Mouse (Mus musculus): ENCODE results near the gene Pds5a. TPM values are rescaled to one million over a fixed set of nuclear protein-coding genes. Genes with fewer than 3 reads are reported as not detected.
"Not testable (repeated sequence)": the region's sequence is repeated elsewhere in the genome, so short reads cannot be mapped to it uniquely, and the experiment has no call there.

Gene Pds5a
- polyA plus RNA-seq, 1 experiment: 327 TPM

DNA sequence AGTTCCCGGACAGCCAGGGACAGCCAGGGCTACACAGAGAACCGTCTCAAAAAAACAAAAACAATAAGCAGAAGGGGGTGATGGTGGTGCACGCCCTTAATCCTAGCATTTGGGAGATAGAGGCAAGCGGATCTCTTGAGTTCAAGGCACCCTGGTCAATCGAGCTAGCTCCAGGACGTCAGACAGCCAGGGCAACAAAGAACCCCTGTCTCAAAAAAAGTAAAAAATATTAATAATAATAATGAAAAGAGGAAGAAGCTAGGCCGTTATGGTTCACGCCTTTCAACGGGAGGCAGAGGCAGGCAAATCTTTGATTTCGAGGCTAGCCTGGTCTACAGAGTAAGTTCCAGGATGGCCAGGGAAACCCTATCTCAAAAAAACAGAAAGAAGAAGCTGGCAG is 1.1 kb upstream of the Pds5a start:
- H3K27ac ChIP-seq (ENCODE audit: insufficient read depth, low read length): peak overlapping the region; percentile 96

DNA sequence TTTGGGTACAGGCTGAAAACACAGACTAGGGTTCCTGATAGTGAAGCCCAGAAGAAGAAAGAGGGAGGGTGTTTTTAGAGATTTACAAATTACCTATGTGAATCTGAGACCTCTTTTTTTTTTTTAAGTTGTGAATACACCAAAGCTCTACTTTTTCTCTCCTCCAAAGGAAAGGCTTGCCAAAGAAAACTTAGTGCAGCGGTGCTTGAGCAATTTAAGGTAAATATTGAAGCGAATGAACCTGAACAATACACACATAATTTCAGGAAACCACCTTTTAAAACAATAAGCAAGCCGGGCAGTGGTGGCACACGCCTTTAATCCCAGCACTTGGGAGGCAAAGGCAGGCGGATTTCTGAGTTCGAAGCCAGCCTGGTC is 675 bp upstream of the Pds5a start:
- no peaks in the 10 kb centered on the region for H3K9me3 ChIP-seq (replicated peaks; ENCODE audit: control insufficient read depth, insufficient read depth, low read length, poor library complexity, severe bottlenecking)
- peak overlapping the region; percentile 96 for H3K27ac ChIP-seq (ENCODE audit: insufficient read depth, low read length)
- H3K27me3 ChIP-seq (ENCODE audit: control insufficient read depth, insufficient read depth, low read length, poor library complexity, severe bottlenecking): no peaks in the 10 kb centered on the region
- H3K4me3 ChIP-seq (ENCODE audit: low read depth, low read length): peak overlapping the region; percentile 92
- peaks cover 12% of the 10 kb centered on the region for H3K36me3 ChIP-seq (ENCODE audit: control insufficient read depth, insufficient read depth, low read length, poor library complexity, severe bottlenecking)
- H3K9ac ChIP-seq (ENCODE audit: low read depth, poor library complexity, severe bottlenecking): peak overlapping the region; percentile 98
- peaks cover 1% of the 10 kb centered on the region for H3K4me1 ChIP-seq (ENCODE audit: control insufficient read depth, insufficient read depth, low read length)
- TF ChIP-seq POLR2A (IDR thresholded peaks at IDR 0.05; ENCODE audit: insufficient read depth, low read length): no peak
- no peak for TF ChIP-seq CTCF (IDR thresholded peaks at IDR 0.05; ENCODE audit: low read depth, low read length)
- TF ChIP-seq EP300 (IDR thresholded peaks at IDR 0.05; ENCODE audit: insufficient read depth, low read depth, low read length): no peak

More for the DNA sequence above, 1.1 kb upstream of the Pds5a start:
- no peaks in the 10 kb centered on the region for H3K9me3 ChIP-seq (replicated peaks; ENCODE audit: control insufficient read depth, insufficient read depth, low read length, poor library complexity, severe bottlenecking)
- peaks cover 10% of the 10 kb centered on the region; the same call in 1 of the 2 replicates for H3K36me3 ChIP-seq (ENCODE audit: control insufficient read depth, insufficient read depth, low read length, poor library complexity, severe bottlenecking)
- H3K4me1 ChIP-seq (ENCODE audit: control insufficient read depth, insufficient read depth, low read length): peaks cover 1% of the 10 kb centered on the region
- H3K27me3 ChIP-seq (ENCODE audit: control insufficient read depth, insufficient read depth, low read length, poor library complexity, severe bottlenecking): no peaks in the 10 kb centered on the region
- TF ChIP-seq POLR2A (IDR thresholded peaks at IDR 0.05; ENCODE audit: insufficient read depth, low read length) (no peak), CTCF (IDR thresholded peaks at IDR 0.05; ENCODE audit: low read depth, low read length) (no peak), EP300 (IDR thresholded peaks at IDR 0.05; ENCODE audit: insufficient read depth, low read depth, low read length) (no peak)
- H3K9ac ChIP-seq (ENCODE audit: low read depth, poor library complexity, severe bottlenecking): peak overlapping the region; percentile 98
- H3K4me3 ChIP-seq (ENCODE audit: low read depth, low read length): peak overlapping the region; percentile 92

DNA sequence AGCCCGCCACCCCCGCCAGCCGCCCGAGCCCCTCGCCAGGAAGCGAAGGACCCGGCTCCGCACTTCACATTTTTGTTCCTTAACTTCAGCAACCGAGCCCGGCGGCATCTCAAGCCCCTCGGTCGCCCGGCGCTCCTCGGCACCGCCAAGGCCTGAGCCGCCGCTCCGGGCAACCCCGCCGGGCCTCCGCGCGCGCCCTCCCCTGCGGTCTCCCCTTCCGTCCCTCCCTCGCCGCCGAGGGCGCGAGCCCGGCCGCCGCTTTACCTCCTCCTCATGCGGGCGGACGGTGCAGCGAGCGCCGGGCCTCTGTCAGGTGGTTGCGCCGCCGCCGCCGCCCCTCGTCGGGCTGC is 612 bp downstream of the Pds5a start:
- no peaks in the 10 kb centered on the region for H3K27me3 ChIP-seq (ENCODE audit: control insufficient read depth, insufficient read depth, low read length, poor library complexity, severe bottlenecking)
- H3K9ac ChIP-seq (ENCODE audit: low read depth, poor library complexity, severe bottlenecking): peak overlapping the region; percentile 98
- H3K4me3 ChIP-seq (ENCODE audit: low read depth, low read length): peak overlapping the region; percentile 81
- H3K9me3 ChIP-seq (replicated peaks; ENCODE audit: control insufficient read depth, insufficient read depth, low read length, poor library complexity, severe bottlenecking): no peaks in the 10 kb centered on the region
- no peak for TF ChIP-seq EP300 (IDR thresholded peaks at IDR 0.05; ENCODE audit: insufficient read depth, low read depth, low read length)
- no peak for TF ChIP-seq CTCF (IDR thresholded peaks at IDR 0.05; ENCODE audit: low read depth, low read length)
- TF ChIP-seq POLR2A (IDR thresholded peaks at IDR 0.05; ENCODE audit: insufficient read depth, low read length): no peak
- H3K27ac ChIP-seq (ENCODE audit: insufficient read depth, low read length): peak overlapping the region; percentile 23; the same call in 1 of the 2 replicates
- H3K4me1 ChIP-seq (ENCODE audit: control insufficient read depth, insufficient read depth, low read length): peaks cover 1% of the 10 kb centered on the region
- H3K36me3 ChIP-seq (ENCODE audit: control insufficient read depth, insufficient read depth, low read length, poor library complexity, severe bottlenecking): peaks cover 16% of the 10 kb centered on the region

- H3K9ac ChIP-seq (ENCODE audit: low read depth, poor library complexity, severe bottlenecking): peak overlapping the region; percentile 98
- no peaks in the 10 kb centered on the region for H3K27me3 ChIP-seq (ENCODE audit: control insufficient read depth, insufficient read depth, low read length, poor library complexity, severe bottlenecking)
- peak overlapping the region; percentile 55 for H3K27ac ChIP-seq (ENCODE audit: insufficient read depth, low read length)
- TF ChIP-seq POLR2A (IDR thresholded peaks at IDR 0.05; ENCODE audit: insufficient read depth, low read length) (no peak), CTCF (IDR thresholded peaks at IDR 0.05; ENCODE audit: low read depth, low read length) (peak; percentile 32)
- H3K36me3 ChIP-seq (ENCODE audit: control insufficient read depth, insufficient read depth, low read length, poor library complexity, severe bottlenecking): peaks cover 21% of the 10 kb centered on the region
- H3K4me3 ChIP-seq (ENCODE audit: low read depth, low read length): peak overlapping the region; percentile 81
- H3K9me3 ChIP-seq (replicated peaks; ENCODE audit: control insufficient read depth, insufficient read depth, low read length, poor library complexity, severe bottlenecking): no peaks in the 10 kb centered on the region
- peaks cover 1% of the 10 kb centered on the region for H3K4me1 ChIP-seq (ENCODE audit: control insufficient read depth, insufficient read depth, low read length)
These were observed 1.1 kb downstream of the Pds5a start for GRCm38 (mm10) chr5:65696821-65697485.

GRCm38 (mm10) chr5:65694076-65694475 is 4.0 kb downstream of the Pds5a start:
- not testable (repeated sequence) for H3K9ac ChIP-seq (ENCODE audit: low read depth, poor library complexity, severe bottlenecking); H3K27me3 ChIP-seq (ENCODE audit: control insufficient read depth, insufficient read depth, low read length, poor library complexity, severe bottlenecking); H3K4me3 ChIP-seq (ENCODE audit: low read depth, low read length); H3K27ac ChIP-seq (ENCODE audit: insufficient read depth, low read length); H3K9me3 ChIP-seq (replicated peaks; ENCODE audit: control insufficient read depth, insufficient read depth, low read length, poor library complexity, severe bottlenecking); H3K4me1 ChIP-seq (ENCODE audit: control insufficient read depth, insufficient read depth, low read length)
- H3K36me3 ChIP-seq (ENCODE audit: control insufficient read depth, insufficient read depth, low read length, poor library complexity, severe bottlenecking): peaks cover 28% of the 10 kb centered on the region

DNA sequence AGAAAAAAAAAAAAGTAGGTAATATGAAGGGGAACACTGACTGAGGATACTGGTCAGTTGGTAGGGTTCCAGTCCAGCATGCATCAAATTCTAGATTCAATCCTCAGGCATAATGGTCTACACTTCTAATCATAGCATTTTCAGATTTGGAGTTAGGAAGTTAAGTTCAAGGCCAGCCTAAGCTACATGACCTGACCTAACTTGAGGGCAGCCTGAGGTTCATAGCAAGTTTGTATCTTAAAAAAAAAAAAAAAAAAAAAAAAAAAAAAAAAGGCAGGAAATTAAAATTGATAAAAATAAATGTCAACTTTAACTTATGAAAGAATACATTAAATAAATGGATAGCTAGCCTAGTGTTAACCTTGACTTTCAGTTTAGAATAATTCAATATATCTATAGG is 5.1 kb downstream of the Pds5a start:
- Histone ChIP-seq H3K4me1 (ENCODE audit: control insufficient read depth, insufficient read depth, low read length) (no peaks in the 10 kb centered on the region), H3K4me3 (ENCODE audit: low read depth, low read length) (no peak overlapping the region), H3K36me3 (ENCODE audit: control insufficient read depth, insufficient read depth, low read length, poor library complexity, severe bottlenecking) (peaks cover 28% of the 10 kb centered on the region), H3K27ac (ENCODE audit: insufficient read depth, low read length) (no peak overlapping the region), H3K27me3 (ENCODE audit: control insufficient read depth, insufficient read depth, low read length, poor library complexity, severe bottlenecking) (no peaks in the 10 kb centered on the region), H3K9ac (ENCODE audit: low read depth, poor library complexity, severe bottlenecking) (no peak overlapping the region), H3K9me3 (replicated peaks; ENCODE audit: control insufficient read depth, insufficient read depth, low read length, poor library complexity, severe bottlenecking) (no peaks in the 10 kb centered on the region)
- no peak for TF ChIP-seq CTCF (IDR thresholded peaks at IDR 0.05; ENCODE audit: low read depth, low read length)
